In the genomic region with DNA sequence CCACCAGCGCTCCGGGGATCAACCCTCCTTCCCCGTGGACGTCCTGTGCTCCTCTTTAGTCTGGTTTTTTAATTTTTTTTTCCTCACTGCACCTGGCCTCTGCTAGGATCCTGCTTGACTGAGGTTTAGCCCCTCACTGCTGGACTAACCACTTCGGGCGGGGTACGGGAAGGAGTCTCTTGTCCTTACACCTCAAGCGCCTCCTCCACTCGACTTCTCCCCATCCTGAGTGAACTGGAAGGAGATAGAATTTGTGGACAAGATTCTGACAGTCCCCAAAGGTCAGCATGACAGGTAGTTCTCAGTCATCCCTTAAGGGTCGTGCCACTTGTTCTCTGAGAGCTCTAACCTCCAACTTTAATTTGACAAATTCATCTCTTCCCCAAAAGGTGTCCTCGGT, we compare ENCODE assay signal across 9 mouse cellular contexts. TPM values are rescaled to one million over a fixed set of nuclear protein-coding genes. Genes with fewer than 3 reads are reported as not detected.
DNase-seq lines count a peak whose midpoint lies in the region; ATAC-seq lines count a peak whose summit lies in the region.
"Had no signal": no experiment of that assay in that cellular context is flagged by ENCODE, and none has a peak within 500 bp of the region (broad histone marks: within the 10 kb centered on the region; RNA-seq: fewer than 3 reads in every experiment).

No protein-coding gene starts in this region.

- no peaks in the 10 kb centered on the region for H3K9me3 ChIP-seq in kidney, embryonic 15.5 days (replicated peaks)
- H3K9me3 ChIP-seq in embryonic facial prominence, embryonic 13.5 days: no peaks in the 10 kb centered on the region
- H3K9me3 ChIP-seq in hindbrain, embryonic 16.5 days (ENCODE audit: control insufficient read depth, low read length): no peaks in the 10 kb centered on the region
- H3K9me3 ChIP-seq in midbrain, embryonic 14.5 days (ENCODE audit: control insufficient read depth, low read length): no peaks in the 10 kb centered on the region

- 2% methylated on average over 11 of the region's 11 CpGs for WGBS in kidney, embryonic 15.5 days
- 2% methylated on average over 11 of the region's 11 CpGs for WGBS in embryonic facial prominence, embryonic 13.5 days
- 1% methylated on average over 11 of the region's 11 CpGs for WGBS in hindbrain, embryonic 16.5 days
- 2% methylated on average over 11 of the region's 11 CpGs for WGBS in midbrain, embryonic 14.5 days

- no peak overlapping the region for H3K27ac ChIP-seq in kidney, embryonic 15.5 days
- peak overlapping the region; percentile 62; the same call in 1 of the 2 replicates for H3K27ac ChIP-seq in embryonic facial prominence, embryonic 13.5 days
- no peak overlapping the region for H3K27ac ChIP-seq in hindbrain, embryonic 16.5 days (ENCODE audit: low read depth, low read length)
- H3K27ac ChIP-seq in midbrain, embryonic 14.5 days (replicated peaks; ENCODE audit: low read depth, low read length): no peak overlapping the region

- ATAC-seq in kidney, embryonic 15.5 days (replicated peaks; ENCODE audit: low FRiP score): no peak
- ATAC-seq in embryonic facial prominence, embryonic 13.5 days (ENCODE audit: insufficient number of reproducible peaks, insufficient read depth, low FRiP score, low TSS enrichment, low read depth): peak; percentile 4; the same call in 1 of the 2 replicates
- no peak for ATAC-seq in hindbrain, embryonic 16.5 days
- no peak for ATAC-seq in midbrain, embryonic 14.5 days (ENCODE audit: low FRiP score, low TSS enrichment)
- ATAC-seq in activated CD4-positive, CD25-positive, alpha-beta regulatory T cell, adult 4 months: no peak

- DNase-seq in kidney, adult 11 months: no peak
- no peak for DNase-seq in midbrain, embryonic 14.5 days
- no peak for DNase-seq in kidney, adult 18-20 months
- DNase-seq in lung, postnatal 4 days: no peak
- DNase-seq: spleen, adult 18-20 months had no signal

- peak overlapping the region; percentile 64 for H3K4me2 ChIP-seq in kidney, embryonic 15.5 days
- H3K4me2 ChIP-seq in embryonic facial prominence, embryonic 13.5 days: peak overlapping the region; percentile 63
- peak overlapping the region; percentile 52 for H3K4me2 ChIP-seq in hindbrain, embryonic 16.5 days (ENCODE audit: low read length)
- peak overlapping the region; percentile 41 for H3K4me2 ChIP-seq in midbrain, embryonic 14.5 days (ENCODE audit: low read length)

- no peak overlapping the region for H3K9ac ChIP-seq in kidney, embryonic 15.5 days
- H3K9ac ChIP-seq in embryonic facial prominence, embryonic 13.5 days: peak overlapping the region; percentile 76
- H3K9ac ChIP-seq in hindbrain, embryonic 16.5 days (ENCODE audit: low read depth, low read length): no peak overlapping the region
- no peak overlapping the region for H3K9ac ChIP-seq in midbrain, embryonic 14.5 days (replicated peaks; ENCODE audit: low read length)

- H3K27me3 ChIP-seq in kidney, embryonic 15.5 days: peaks cover 99% of the 10 kb centered on the region
- H3K27me3 ChIP-seq in embryonic facial prominence, embryonic 13.5 days: peaks cover 97% of the 10 kb centered on the region
- H3K27me3 ChIP-seq in hindbrain, embryonic 16.5 days (replicated peaks; ENCODE audit: control insufficient read depth, insufficient read depth, low read length): peaks cover 67% of the 10 kb centered on the region
- peaks cover 97% of the 10 kb centered on the region for H3K27me3 ChIP-seq in midbrain, embryonic 14.5 days (ENCODE audit: control insufficient read depth, insufficient read depth, low read length)

- peaks cover 48% of the 10 kb centered on the region for H3K4me1 ChIP-seq in kidney, embryonic 15.5 days
- peaks cover 39% of the 10 kb centered on the region for H3K4me1 ChIP-seq in embryonic facial prominence, embryonic 13.5 days
- H3K4me1 ChIP-seq in hindbrain, embryonic 16.5 days (ENCODE audit: control insufficient read depth, insufficient read depth, low read depth, low read length): peaks cover 11% of the 10 kb centered on the region
- 0 out of 2 replicates have a peak, but pooled peaks cover 7% of the 10 kb centered on the region for H3K4me1 ChIP-seq in midbrain, embryonic 14.5 days (ENCODE audit: control insufficient read depth, insufficient read depth, low read length)

- peak overlapping the region; percentile 36 for H3K4me3 ChIP-seq in kidney, embryonic 15.5 days (replicated peaks)
- H3K4me3 ChIP-seq in embryonic facial prominence, embryonic 13.5 days: peak overlapping the region; percentile 49
- H3K4me3 ChIP-seq in hindbrain, embryonic 16.5 days (ENCODE audit: low read length): peak overlapping the region; percentile 24
- H3K4me3 ChIP-seq in midbrain, embryonic 14.5 days (replicated peaks; ENCODE audit: low read depth, low read length): 0 out of 2 replicates have a peak overlapping the region, but pooled peaks have one; percentile 14

- H3K36me3 ChIP-seq in kidney, embryonic 15.5 days: no peaks in the 10 kb centered on the region
- no peaks in the 10 kb centered on the region for H3K36me3 ChIP-seq in embryonic facial prominence, embryonic 13.5 days
- H3K36me3 ChIP-seq in hindbrain, embryonic 16.5 days (ENCODE audit: control insufficient read depth, insufficient read depth, low read length): no peaks in the 10 kb centered on the region
- no peaks in the 10 kb centered on the region for H3K36me3 ChIP-seq in midbrain, embryonic 14.5 days (ENCODE audit: control insufficient read depth, insufficient read depth, low read length)

RNA-seq across cellular contexts. Expression of gene Pax9, which starts 3.4 kb away (rescaled TPM):
- 0.13 and 0.14 TPM in 2 replicates for polyA plus RNA-seq in kidney, embryonic 15.5 days (2015; fragmentation: Nextera tagmentation; extraction: Ambion mirVana)
- polyA plus RNA-seq in embryonic facial prominence, embryonic 13.5 days (2015; fragmentation: Nextera tagmentation; extraction: Ambion mirVana): 13.5 and 17.7 TPM in 2 replicates
- 0.04 TPM in 1 of 2 replicates, not detected in the other for polyA plus RNA-seq in hindbrain, embryonic 16.5 days (2015; fragmentation: Nextera tagmentation; extraction: Ambion mirVana)
- not detected in 2 replicates for polyA plus RNA-seq in midbrain, embryonic 14.5 days (2014; fragmentation: Nextera tagmentation; extraction: Ambion mirVana)
- polyA plus RNA-seq in activated CD4-positive, CD25-positive, alpha-beta regulatory T cell, adult 4 months (2017; shearing (Covaris generic)): not detected

Comparison
In these comparisons a context has a peak if more than half of its experiments do, and no peak if none do; other contexts are left out.
1. RNA of gene Pax9, which starts 3.4 kb away (polyA plus RNA-seq): 13.5 to 17.7 TPM in embryonic facial prominence, embryonic 13.5 days; 0.13 to 0.14 TPM in kidney, embryonic 15.5 days, not detected in activated CD4-positive, CD25-positive, alpha-beta regulatory T cell, adult 4 months, 0.04 TPM in hindbrain, embryonic 16.5 days and not detected in midbrain, embryonic 14.5 days; every median in the first group is over 10 times any median in the second.
2. Peak in every context shown above with its lines, with median percentiles within 50 percentile points of each other: H3K4me2 ChIP-seq and H3K4me3 ChIP-seq.